Mouse (Mus musculus): ENCODE measurements around the gene Gm9999.

DNA sequence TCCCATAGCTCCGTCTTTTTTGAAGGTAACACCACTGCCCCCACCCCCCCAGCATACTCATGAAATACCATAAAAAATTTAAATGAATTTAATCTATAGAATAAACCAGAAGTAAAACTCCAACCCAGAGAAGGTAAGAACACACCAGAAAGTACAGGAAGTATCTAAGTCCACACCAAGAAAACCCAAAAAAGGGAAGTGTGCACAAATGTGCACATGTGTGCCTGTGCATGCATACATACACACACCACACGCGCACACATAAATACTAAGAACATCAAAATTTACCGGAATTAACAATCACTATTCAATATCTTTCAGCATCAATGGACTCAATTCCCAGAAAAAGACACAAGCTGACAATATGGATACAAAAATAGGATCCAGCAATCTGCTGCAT is 13.5 kb upstream of the Gm9999 start:
- TF ChIP-seq CTCF (IDR thresholded peaks at IDR 0.05; ENCODE audit: borderline replicate concordance, insufficient read depth, low read depth, low read length) (no peak), POLR2A (IDR thresholded peaks at IDR 0.05; ENCODE audit: borderline replicate concordance, insufficient read depth, low read length) (no peak)
